Mouse (Mus musculus): ENCODE measurements around the gene Irf6. TPM values are rescaled to one million over a fixed set of nuclear protein-coding genes. Genes with fewer than 3 reads are reported as not detected.

Gene Irf6
- polyA plus RNA-seq, 2 experiments = 1.5 to 1.7 TPM

DNA sequence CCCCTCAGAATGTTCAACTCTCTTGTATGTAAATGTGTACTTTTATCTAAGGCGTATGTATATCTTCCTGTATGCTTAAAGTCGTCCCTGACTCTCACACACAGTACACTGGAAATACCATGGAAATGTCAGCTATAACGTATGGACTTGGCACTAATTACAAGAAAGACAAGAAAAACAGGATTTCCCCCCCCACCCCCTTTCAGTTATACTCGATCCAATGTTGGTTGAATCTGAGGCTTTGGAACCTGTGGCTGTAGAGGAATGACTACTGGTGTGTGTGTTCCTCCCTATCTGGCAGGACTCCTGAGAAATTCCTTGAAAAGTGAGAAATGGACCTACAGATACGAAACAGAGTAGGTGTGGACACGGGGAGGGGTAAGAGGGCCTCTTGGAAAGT is 35.3 kb downstream of the Irf6 start:
- Histone ChIP-seq H3K9ac (replicated peaks) (no peak overlapping the region), H3K36me3 (replicated peaks; ENCODE audit: control insufficient read depth, insufficient read depth, low read depth) (no peaks in the 10 kb centered on the region), H3K27me3 (ENCODE audit: control insufficient read depth, insufficient read depth, low read length) (no peaks in the 10 kb centered on the region), H3K4me1 (replicated peaks; ENCODE audit: control insufficient read depth in 2 of 2, insufficient read depth in 2 of 2, low read length in 1 of 2) (peaks cover 0 to 6% of the 10 kb centered on the region in 2 experiments; a peak in 1 of 4 replicates), H3K27ac (no peak overlapping the region), H3K4me2 (ENCODE audit: low read depth) (no peak overlapping the region), H3K9me3 (ENCODE audit: control insufficient read depth, low read length) (no peaks in the 10 kb centered on the region), H3K4me3 (ENCODE audit: insufficient read depth in 1 of 2, low read depth in 2 of 2, low read length in 2 of 2) (no peak overlapping the region)
- no peak for TF ChIP-seq EP300 (IDR thresholded peaks at IDR 0.05; ENCODE audit: low read depth)
- no peak for TF ChIP-seq CTCF (IDR thresholded peaks at IDR 0.05; ENCODE audit: low read depth)
- no peak for DNase-seq (ENCODE audit: low read depth in 3 of 3, low spot score in 3 of 3)
- WGBS (ENCODE audit: insufficient replicate concordance) = 58% methylated on average over 6 of the region's 6 CpGs
- no peak for ATAC-seq (ENCODE audit: insufficient read depth)

DNA sequence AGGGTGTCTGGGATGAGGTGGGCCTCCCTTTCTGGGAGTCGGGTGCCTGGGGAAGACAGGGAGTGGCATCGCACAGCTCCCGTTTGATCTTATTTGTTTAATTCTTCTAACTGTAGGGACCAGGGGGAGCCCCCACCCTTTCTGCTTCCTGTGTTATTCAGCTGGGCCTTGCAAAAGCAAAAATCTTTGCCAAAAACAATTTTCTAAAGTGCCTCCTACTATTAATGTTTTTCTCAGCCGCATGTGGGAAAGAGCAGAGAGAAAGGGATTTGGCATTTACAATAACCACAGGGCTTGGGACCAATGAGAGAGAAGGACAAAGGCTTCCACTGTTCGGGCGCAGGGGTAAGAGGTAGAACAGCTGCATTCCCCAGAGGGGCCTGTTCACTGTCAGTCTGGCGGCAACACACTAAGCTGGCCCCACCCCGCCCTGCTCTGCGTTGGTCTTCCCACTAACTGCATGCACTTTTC is 36.3 kb downstream of the Irf6 start:
- TF ChIP-seq EP300 (IDR thresholded peaks at IDR 0.05; ENCODE audit: low read depth) (no peak), CTCF (IDR thresholded peaks at IDR 0.05; ENCODE audit: low read depth) (no peak)
- Histone ChIP-seq H3K4me1 (replicated peaks; ENCODE audit: control insufficient read depth in 2 of 2, insufficient read depth in 2 of 2, low read length in 1 of 2) (peaks cover 0 to 6% of the 10 kb centered on the region in 2 experiments; a peak in 1 of 4 replicates), H3K9ac (replicated peaks) (no peak overlapping the region), H3K9me3 (ENCODE audit: control insufficient read depth, low read length) (no peaks in the 10 kb centered on the region), H3K36me3 (replicated peaks; ENCODE audit: control insufficient read depth, insufficient read depth, low read depth) (no peaks in the 10 kb centered on the region), H3K4me3 (ENCODE audit: insufficient read depth in 1 of 2, low read depth in 2 of 2, low read length in 2 of 2) (no peak overlapping the region), H3K27me3 (ENCODE audit: control insufficient read depth, insufficient read depth, low read length) (no peaks in the 10 kb centered on the region), H3K4me2 (ENCODE audit: low read depth) (no peak overlapping the region), H3K27ac (no peak overlapping the region)
- WGBS (ENCODE audit: insufficient replicate concordance) = 55% methylated on average over 9 of the region's 9 CpGs
- DNase-seq (ENCODE audit: low read depth in 3 of 3, low spot score in 3 of 3) (no peak), ATAC-seq (ENCODE audit: insufficient read depth) (no peak)

DNA sequence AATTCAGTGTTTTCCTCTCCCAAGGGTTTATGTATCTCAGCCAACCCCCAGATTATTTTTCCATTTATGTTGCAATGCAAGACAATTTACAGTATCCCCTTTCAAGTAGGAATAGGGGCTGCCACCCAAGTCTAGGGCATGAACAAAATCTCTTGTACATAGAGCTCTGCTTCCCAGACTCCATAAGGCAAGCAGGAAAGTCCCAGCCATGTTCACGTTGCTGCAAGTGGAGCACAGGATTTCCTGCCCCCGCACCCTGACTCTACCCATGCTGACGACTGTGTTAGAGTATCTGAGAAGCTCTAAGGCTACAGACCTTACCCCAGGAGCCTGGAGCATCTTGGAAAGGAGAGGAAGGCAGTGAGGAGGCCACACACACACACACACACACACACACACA is 36.9 kb downstream of the Irf6 start:
- no peak overlapping the region for H3K4me3 ChIP-seq (ENCODE audit: insufficient read depth in 1 of 2, low read depth in 2 of 2, low read length in 2 of 2)
- H3K4me1 ChIP-seq (replicated peaks; ENCODE audit: control insufficient read depth in 2 of 2, insufficient read depth in 2 of 2, low read length in 1 of 2) = peaks cover 0 to 6% of the 10 kb centered on the region in 2 experiments; a peak in 1 of 4 replicates
- H3K36me3 ChIP-seq (replicated peaks; ENCODE audit: control insufficient read depth, insufficient read depth, low read depth) = no peaks in the 10 kb centered on the region
- H3K27ac ChIP-seq = no peak overlapping the region
- no peaks in the 10 kb centered on the region for H3K27me3 ChIP-seq (ENCODE audit: control insufficient read depth, insufficient read depth, low read length)
- no peaks in the 10 kb centered on the region for H3K9me3 ChIP-seq (ENCODE audit: control insufficient read depth, low read length)
- 41% methylated on average over 3 of the region's 3 CpGs for WGBS (ENCODE audit: insufficient replicate concordance)
- TF ChIP-seq CTCF (IDR thresholded peaks at IDR 0.05; ENCODE audit: low read depth) (no peak), EP300 (IDR thresholded peaks at IDR 0.05; ENCODE audit: low read depth) (no peak)
- no peak overlapping the region for H3K4me2 ChIP-seq (ENCODE audit: low read depth)
- H3K9ac ChIP-seq (replicated peaks) = no peak overlapping the region
- ATAC-seq (ENCODE audit: insufficient read depth) (no peak), DNase-seq (ENCODE audit: low read depth in 3 of 3, low spot score in 3 of 3) (no peak)

DNA sequence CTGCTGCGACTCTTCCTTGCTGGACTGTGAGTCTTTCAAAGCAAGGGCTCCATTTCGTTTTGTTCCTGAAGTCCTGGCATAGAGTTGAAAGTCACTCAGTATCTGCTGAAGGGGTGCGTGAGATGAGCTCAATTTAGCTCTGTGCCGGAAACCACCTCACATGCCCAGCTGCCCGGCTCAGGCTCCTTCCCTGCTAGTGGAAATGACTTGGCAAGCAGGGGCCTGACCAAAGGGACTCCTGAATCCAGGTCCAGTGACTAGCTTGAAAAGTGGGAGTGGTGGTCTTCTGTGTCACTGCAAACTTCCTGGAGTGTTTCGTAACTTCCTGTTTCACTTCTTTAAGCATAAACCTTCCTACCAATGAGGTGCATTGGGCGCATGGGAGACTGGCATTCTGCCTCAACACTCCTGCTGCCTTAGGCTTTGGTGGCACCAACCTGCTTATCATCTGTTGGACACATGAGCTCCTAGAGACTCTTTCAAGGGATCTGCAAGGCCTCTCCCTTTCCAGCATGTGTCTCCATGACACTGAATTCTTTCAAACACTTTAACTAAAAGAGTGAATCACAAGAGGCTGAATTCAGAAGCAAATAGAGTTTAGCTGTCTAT is 38.9 kb downstream of the Irf6 start:
- H3K36me3 ChIP-seq (replicated peaks; ENCODE audit: control insufficient read depth, insufficient read depth, low read depth) = no peaks in the 10 kb centered on the region
- DNase-seq (ENCODE audit: low read depth in 3 of 3, low spot score in 3 of 3) (no peak), ATAC-seq (ENCODE audit: insufficient read depth) (no peak)
- no peak overlapping the region for H3K4me2 ChIP-seq (ENCODE audit: low read depth)
- H3K4me1 ChIP-seq (replicated peaks; ENCODE audit: control insufficient read depth in 2 of 2, insufficient read depth in 2 of 2, low read length in 1 of 2) = peaks cover 0 to 6% of the 10 kb centered on the region in 2 experiments; a peak in 1 of 4 replicates
- H3K27ac ChIP-seq = no peak overlapping the region
- WGBS (ENCODE audit: insufficient replicate concordance) = 56% methylated on average over 7 of the region's 7 CpGs
- no peaks in the 10 kb centered on the region for H3K9me3 ChIP-seq (ENCODE audit: control insufficient read depth, low read length)
- TF ChIP-seq CTCF (IDR thresholded peaks at IDR 0.05; ENCODE audit: low read depth) (no peak), EP300 (IDR thresholded peaks at IDR 0.05; ENCODE audit: low read depth) (no peak)
- H3K9ac ChIP-seq (replicated peaks) = no peak overlapping the region
- no peaks in the 10 kb centered on the region for H3K27me3 ChIP-seq (ENCODE audit: control insufficient read depth, insufficient read depth, low read length)
- no peak overlapping the region for H3K4me3 ChIP-seq (ENCODE audit: insufficient read depth in 1 of 2, low read depth in 2 of 2, low read length in 2 of 2)

DNA sequence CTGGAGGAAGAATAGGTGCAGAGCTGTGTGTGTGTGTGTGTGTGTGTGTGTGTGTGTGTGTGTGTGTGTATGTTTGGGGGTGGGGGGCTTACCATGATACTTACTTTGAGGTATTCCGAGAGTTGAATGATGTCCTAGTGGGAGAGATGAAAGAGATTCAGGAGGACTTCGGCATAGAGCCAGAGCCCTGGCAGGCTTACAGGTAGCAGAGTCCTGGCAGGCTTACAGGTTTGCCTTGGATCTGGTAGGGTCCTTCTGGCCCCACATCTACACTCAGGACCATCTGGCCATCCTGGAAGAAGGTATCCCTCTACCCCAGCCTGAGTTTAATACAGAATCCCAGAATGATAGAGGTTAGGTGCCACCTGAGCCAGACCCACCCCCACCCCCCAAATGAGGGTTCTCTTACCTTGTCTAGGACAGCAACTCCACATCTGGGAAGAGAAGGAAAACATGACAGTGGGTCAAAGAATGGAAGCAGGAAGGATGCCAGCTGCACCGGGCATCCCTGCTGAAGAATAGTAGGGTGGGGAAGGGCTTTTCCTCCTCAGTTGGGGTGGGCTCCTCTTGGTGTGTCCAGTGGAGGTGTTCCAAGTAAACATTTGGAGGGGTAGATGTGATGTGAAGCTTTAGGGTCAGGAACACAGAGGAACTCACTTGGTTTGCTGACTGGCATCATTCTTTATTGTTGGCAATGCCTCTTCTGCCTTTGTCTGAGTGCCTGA is 41.7 kb downstream of the Irf6 start:
- no peak overlapping the region for H3K9ac ChIP-seq (replicated peaks)
- H3K27ac ChIP-seq = no peak overlapping the region
- ATAC-seq (ENCODE audit: insufficient read depth) (no peak), DNase-seq (ENCODE audit: low read depth in 3 of 3, low spot score in 3 of 3) (no peak)
- H3K4me1 ChIP-seq (replicated peaks; ENCODE audit: control insufficient read depth in 2 of 2, insufficient read depth in 2 of 2, low read length in 1 of 2) = peaks cover 0 to 9% of the 10 kb centered on the region in 2 experiments; a peak in 2 of 4 replicates
- no peaks in the 10 kb centered on the region for H3K36me3 ChIP-seq (replicated peaks; ENCODE audit: control insufficient read depth, insufficient read depth, low read depth)
- no peak overlapping the region for H3K4me3 ChIP-seq (ENCODE audit: insufficient read depth in 1 of 2, low read depth in 2 of 2, low read length in 2 of 2)
- 47% methylated on average over 3 of the region's 3 CpGs for WGBS (ENCODE audit: insufficient replicate concordance)
- TF ChIP-seq CTCF (IDR thresholded peaks at IDR 0.05; ENCODE audit: low read depth) (no peak), EP300 (IDR thresholded peaks at IDR 0.05; ENCODE audit: low read depth) (no peak)
- no peak overlapping the region for H3K4me2 ChIP-seq (ENCODE audit: low read depth)
- H3K9me3 ChIP-seq (ENCODE audit: control insufficient read depth, low read length) = no peaks in the 10 kb centered on the region
- no peaks in the 10 kb centered on the region for H3K27me3 ChIP-seq (ENCODE audit: control insufficient read depth, insufficient read depth, low read length)

Measured in liver, embryonic 14.5 days (tissue).